Comparison of ENCODE assay signal across 13 mouse cellular contexts in the genomic region with DNA sequence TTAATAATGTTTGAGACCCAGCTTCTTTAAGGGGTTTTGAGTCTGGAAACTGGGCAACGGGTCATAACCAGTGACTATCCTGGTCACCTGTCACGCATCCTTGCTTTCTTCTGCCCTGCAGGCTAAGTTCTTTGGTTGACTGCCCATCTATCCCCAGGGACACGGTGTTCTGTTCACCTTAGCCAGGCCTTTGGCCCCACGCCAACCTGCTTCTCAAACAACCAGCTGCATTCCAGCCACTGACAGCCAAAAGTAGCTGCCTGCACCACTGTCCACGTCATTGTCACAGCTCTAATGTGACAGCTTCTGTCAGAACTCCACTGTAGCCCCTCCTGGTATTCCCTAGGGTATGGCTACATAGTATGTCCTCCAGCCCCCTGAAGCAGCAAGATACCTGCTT. TPM values are rescaled to one million over a fixed set of nuclear protein-coding genes. Genes with fewer than 3 reads are reported as not detected.
DNase-seq lines count a peak whose midpoint lies in the region; ATAC-seq lines count a peak whose summit lies in the region.
"Had no signal": no experiment of that assay in that cellular context is flagged by ENCODE, and none has a peak within 500 bp of the region (broad histone marks: within the 10 kb centered on the region; RNA-seq: fewer than 3 reads in every experiment).

No protein-coding gene starts in this region.

- no peaks in the 10 kb centered on the region for H3K27me3 ChIP-seq in heart, embryonic 16.5 days (ENCODE audit: control insufficient read depth, insufficient read depth, low read length)
- H3K27me3 ChIP-seq in liver, embryonic 15.5 days = peaks cover 4% of the 10 kb centered on the region; the same call in 1 of the 2 replicates
- no peaks in the 10 kb centered on the region for H3K27me3 ChIP-seq in hindbrain, embryonic 16.5 days (replicated peaks; ENCODE audit: control insufficient read depth, insufficient read depth, low read length)

- H3K36me3 ChIP-seq in heart, embryonic 16.5 days (ENCODE audit: control insufficient read depth, insufficient read depth) = peaks cover 1% of the 10 kb centered on the region; the same call in 1 of the 2 replicates
- H3K36me3 ChIP-seq in liver, embryonic 15.5 days (replicated peaks) = no peaks in the 10 kb centered on the region
- no peaks in the 10 kb centered on the region for H3K36me3 ChIP-seq in hindbrain, embryonic 16.5 days (ENCODE audit: control insufficient read depth, insufficient read depth, low read length)

- peak overlapping the region; percentile 44 for H3K9ac ChIP-seq in heart, embryonic 16.5 days (ENCODE audit: low read length)
- no peak overlapping the region for H3K9ac ChIP-seq in liver, embryonic 15.5 days
- no peak overlapping the region for H3K9ac ChIP-seq in hindbrain, embryonic 16.5 days (ENCODE audit: low read depth, low read length)

- 22% methylated on average over 5 of the region's 5 CpGs for WGBS in heart, embryonic 16.5 days
- WGBS in liver, embryonic 15.5 days (ENCODE audit: insufficient replicate concordance) = 53% methylated on average over 5 of the region's 5 CpGs
- 64% methylated on average over 5 of the region's 5 CpGs for WGBS in hindbrain, embryonic 16.5 days

- no peak overlapping the region for H3K4me2 ChIP-seq in heart, embryonic 16.5 days (ENCODE audit: low read depth, low read length)
- H3K4me2 ChIP-seq in liver, embryonic 15.5 days = no peak overlapping the region
- no peak overlapping the region for H3K4me2 ChIP-seq in hindbrain, embryonic 16.5 days (ENCODE audit: low read length)

- DNase-seq in adrenal gland, adult (ENCODE audit: inconsistent age in 2 of 2, low spot score in 1 of 2) = peak; percentile 80 to 86
- no peak for DNase-seq in adrenal gland, postnatal 4 days (ENCODE audit: low spot score in 2 of 2)
- DNase-seq in adrenal gland, adult 8-10 months = peak; percentile 62
- DNase-seq in left cerebral cortex, adult 9 months (ENCODE audit: low spot score in 2 of 2) = no peak
- no peak for DNase-seq in retina, embryonic 14.5 days (ENCODE audit: low spot score)
- DNase-seq: cerebellum, postnatal 25 days; thymus, postnatal 4 days had no signal

- no peaks in the 10 kb centered on the region for H3K9me3 ChIP-seq in heart, embryonic 16.5 days (replicated peaks; ENCODE audit: control insufficient read depth, low read length)
- H3K9me3 ChIP-seq in liver, embryonic 15.5 days (replicated peaks) = no peaks in the 10 kb centered on the region
- no peaks in the 10 kb centered on the region for H3K9me3 ChIP-seq in hindbrain, embryonic 16.5 days (ENCODE audit: control insufficient read depth, low read length)
- H3K9me3 ChIP-seq: midbrain, embryonic 10.5 days had no signal

- H3K4me1 ChIP-seq in heart, embryonic 16.5 days (ENCODE audit: control insufficient read depth, insufficient read depth, low read length) = peaks cover 29% of the 10 kb centered on the region
- peaks cover 10% of the 10 kb centered on the region for H3K4me1 ChIP-seq in liver, embryonic 15.5 days (replicated peaks)
- no peaks in the 10 kb centered on the region for H3K4me1 ChIP-seq in hindbrain, embryonic 16.5 days (ENCODE audit: control insufficient read depth, insufficient read depth, low read depth, low read length)

- H3K4me3 ChIP-seq in heart, embryonic 16.5 days (ENCODE audit: low read length) = no peak overlapping the region
- H3K4me3 ChIP-seq in liver, embryonic 15.5 days (replicated peaks) = no peak overlapping the region
- no peak overlapping the region for H3K4me3 ChIP-seq in hindbrain, embryonic 16.5 days (ENCODE audit: low read length)
- H3K4me3 ChIP-seq: left cerebral cortex, adult 2 months; midbrain, embryonic 10.5 days had no signal

- H3K27ac ChIP-seq in heart, embryonic 16.5 days (ENCODE audit: low read length) = peak overlapping the region; percentile 89
- H3K27ac ChIP-seq in liver, embryonic 15.5 days (replicated peaks) = 0 out of 2 replicates have a peak overlapping the region, but pooled peaks have one; percentile 3
- H3K27ac ChIP-seq in hindbrain, embryonic 16.5 days (ENCODE audit: low read depth, low read length) = no peak overlapping the region
- H3K27ac ChIP-seq: left cerebral cortex, adult 2 months; midbrain, embryonic 10.5 days had no signal

- peak; percentile 64 for ATAC-seq in heart, embryonic 16.5 days (replicated peaks; ENCODE audit: extremely low read depth, insufficient read depth, low FRiP score)
- no peak for ATAC-seq in liver, embryonic 15.5 days (ENCODE audit: insufficient read depth)
- no peak for ATAC-seq in hindbrain, embryonic 16.5 days
- ATAC-seq: forebrain, embryonic 16.5 days had no signal

RNA-seq across cellular contexts. Expression of a gene that starts 12.0 kb away (rescaled TPM):
- 10 to 100 TPM; 28.0 to 36.1 TPM for total RNA-seq in adrenal gland, postnatal 4 days (2021)
- 10 to 100 TPM; 40.3 to 51.5 (median 49.2) TPM for total RNA-seq in adrenal gland, adult 8-10 months (2022)
- 57.1 and 61.9 TPM in 2 replicates for polyA plus RNA-seq in heart, embryonic 16.5 days (2015; fragmentation: Nextera tagmentation; extraction: Ambion mirVana)
- polyA plus RNA-seq in liver, embryonic 15.5 days (2015; fragmentation: Nextera tagmentation; extraction: Ambion mirVana) = 39.6 and 46.2 TPM in 2 replicates
- polyA plus RNA-seq in hindbrain, embryonic 16.5 days (2015; fragmentation: Nextera tagmentation; extraction: Ambion mirVana) = 61.0 and 61.9 TPM in 2 replicates

RNA-seq across cellular contexts. Expression of a gene that starts 12.4 kb away (rescaled TPM):
- 10 to 100 TPM; 15.8 to 16.6 TPM for total RNA-seq in adrenal gland, postnatal 4 days (2021)
- 10 to 100 TPM; 19.3 to 22.3 (median 20.3) TPM for total RNA-seq in adrenal gland, adult 8-10 months (2022)
- polyA plus RNA-seq in heart, embryonic 16.5 days (2015; fragmentation: Nextera tagmentation; extraction: Ambion mirVana) = 10.1 and 11.1 TPM in 2 replicates
- 5.5 and 6.0 TPM in 2 replicates for polyA plus RNA-seq in liver, embryonic 15.5 days (2015; fragmentation: Nextera tagmentation; extraction: Ambion mirVana)
- 9.5 and 10.1 TPM in 2 replicates for polyA plus RNA-seq in hindbrain, embryonic 16.5 days (2015; fragmentation: Nextera tagmentation; extraction: Ambion mirVana)

RNA-seq across cellular contexts. Expression of a gene that starts 30.5 kb away (rescaled TPM):
- 10 to 100 TPM; 45.9 to 48.8 TPM for total RNA-seq in adrenal gland, postnatal 4 days (2021)
- total RNA-seq in adrenal gland, adult 8-10 months (2022) = 100 to 1,000 TPM in 1 of 4 experiments, 10 to 100 TPM in 3; 62.7 to 164 (median 75.8) TPM
- 69.8 and 70.4 TPM in 2 replicates for polyA plus RNA-seq in heart, embryonic 16.5 days (2015; fragmentation: Nextera tagmentation; extraction: Ambion mirVana)
- 22.0 and 34.4 TPM in 2 replicates for polyA plus RNA-seq in liver, embryonic 15.5 days (2015; fragmentation: Nextera tagmentation; extraction: Ambion mirVana)
- polyA plus RNA-seq in hindbrain, embryonic 16.5 days (2015; fragmentation: Nextera tagmentation; extraction: Ambion mirVana) = 71.4 and 77.4 TPM in 2 replicates

Comparison
In these comparisons a context has a peak if more than half of its experiments do, and no peak if none do; other contexts are left out.
1. DNase-seq: peak in adrenal gland, adult (2 of 2) and adrenal gland, adult 8-10 months (single experiment); none in adrenal gland, postnatal 4 days (0 of 2), left cerebral cortex, adult 9 months (0 of 2) and retina, embryonic 14.5 days (single experiment).